Mouse (Mus musculus) testis, adult 2 months (tissue): Measurements from ENCODE around the gene Nos1. TPM values are rescaled to one million over a fixed set of nuclear protein-coding genes. Genes with fewer than 3 reads are reported as not detected.

Experiments
- H3K27ac ChIP-seq: fragments of 200-500 bp; 2 replicates; pipeline ENCODE4 v1.5.1; 2012; ENCODE audit warnings: low read depth, low read length; ENCODE audit not compliant: control insufficient read depth, insufficient read depth
- H3K27me3 ChIP-seq: fragments of 200-500 bp; 2 replicates; pipeline ENCODE4 v1.6.1; 2012; ENCODE audit warnings: mild to moderate bottlenecking, low read length, moderate library complexity; ENCODE audit not compliant: control insufficient read depth, insufficient read depth
- H3K36me3 ChIP-seq: fragments of 200-500 bp; 2 replicates; pipeline ENCODE4 v1.6.1; 2012; ENCODE audit warnings: mild to moderate bottlenecking, low read length; ENCODE audit not compliant: control insufficient read depth, insufficient read depth
- H3K4me1 ChIP-seq: fragments of 200-500 bp; 2 replicates; pipeline ENCODE4 v1.6.1; 2012; ENCODE audit warnings: low read length; ENCODE audit not compliant: control insufficient read depth, insufficient read depth
- H3K4me3 ChIP-seq: fragments of 200-500 bp; 2 replicates; pipeline ENCODE4 v1.5.1; 2012; ENCODE audit warnings: low read depth, mild to moderate bottlenecking, low read length, moderate library complexity, mixed read lengths; ENCODE audit not compliant: control insufficient read depth
- CTCF ChIP-seq: fragments of 200-500 bp; IDR thresholded peaks from 2 replicates; pipeline ENCODE4 v1.5.1; 2012; ENCODE audit warnings: low read depth, mild to moderate bottlenecking, inconsistent platforms, low read length, moderate library complexity; ENCODE audit not compliant: control insufficient read depth, insufficient read depth, insufficient replicate concordance
- POLR2A ChIP-seq: fragments of 200-500 bp; IDR thresholded peaks from 2 replicates; pipeline ENCODE4 v1.6.1; 2012; ENCODE audit warnings: low read depth, mild to moderate bottlenecking, inconsistent platforms, low read length, moderate library complexity; ENCODE audit not compliant: control insufficient read depth
- polyA plus RNA-seq: library from polyadenylated mRNA; depleted of rRNA; stranded (reverse); fragments of >200 nt; gene quantifications from 2 replicates; pipeline ENCODE4 v1.2.3, GENCODE M21; 2012; rRNA removed

The Nos1 gene
- polyA plus RNA-seq, 1 experiment, result 0.94 TPM

DNA sequence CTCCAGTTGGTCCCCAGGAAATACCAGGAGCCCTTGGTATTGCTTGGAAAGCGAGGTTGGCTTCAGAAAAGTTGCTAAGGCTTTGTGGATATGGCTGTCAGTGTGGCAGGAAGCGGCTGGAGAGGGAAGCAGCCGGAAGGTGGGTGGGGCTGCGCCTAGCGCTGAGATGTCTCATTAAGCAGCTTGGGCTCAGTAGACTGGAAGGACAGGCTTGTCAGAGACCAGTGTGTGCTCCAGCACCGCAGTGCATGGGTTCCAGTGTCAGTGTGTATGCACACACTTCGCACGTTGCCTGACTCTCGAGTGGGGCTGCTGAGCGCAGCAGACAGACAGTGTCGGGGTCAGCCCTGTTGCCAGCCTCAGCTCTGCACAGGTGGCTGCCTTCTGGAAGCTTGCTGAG lies 218.8 kb downstream of the Nos1 start:
- Histone ChIP-seq H3K36me3 (no peaks in the 10 kb centered on the region), H3K4me1 (no peaks in the 10 kb centered on the region), H3K27ac (no peak overlapping the region), H3K4me3 (peak overlapping the region; percentile 74), H3K27me3 (no peaks in the 10 kb centered on the region)
- TF ChIP-seq CTCF (no peak), POLR2A (0 out of 2 replicates have a peak, but pooled peaks have one; percentile 10)

DNA sequence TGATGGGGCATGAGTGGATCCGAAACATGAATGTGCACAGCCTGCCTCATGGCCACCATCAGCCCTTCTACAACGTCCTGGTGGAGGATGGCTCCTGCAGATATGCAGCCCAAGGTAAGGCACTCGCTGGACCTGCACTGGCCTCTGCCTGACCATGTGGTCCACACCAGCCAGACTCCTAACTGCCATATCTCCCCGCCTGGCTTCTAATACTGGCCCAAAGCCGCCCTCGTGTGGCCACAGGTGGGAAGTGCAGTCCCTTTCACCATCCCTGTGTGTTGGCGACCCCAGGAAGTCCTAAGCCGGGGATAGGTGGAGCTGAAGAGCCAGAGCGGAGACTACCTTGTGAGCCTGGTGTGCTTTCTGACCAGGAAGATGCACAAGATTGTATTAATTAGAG lies 221.2 kb downstream of the Nos1 start:
- TF ChIP-seq POLR2A (no peak), CTCF (peak; percentile 81; the same call in 1 of the 2 replicates)
- Histone ChIP-seq H3K4me3 (peak overlapping the region; percentile 8; the same call in 1 of the 2 replicates), H3K27ac (no peak overlapping the region), H3K36me3 (no peaks in the 10 kb centered on the region), H3K4me1 (no peaks in the 10 kb centered on the region), H3K27me3 (no peaks in the 10 kb centered on the region)

GRCm38 (mm10) chr5:118004619-118005018 lies 223.8 kb downstream of the Nos1 start:
- Histone ChIP-seq H3K4me1 (no peaks in the 10 kb centered on the region), H3K27me3 (no peaks in the 10 kb centered on the region), H3K36me3 (no peaks in the 10 kb centered on the region), H3K4me3 (no peak overlapping the region), H3K27ac (no peak overlapping the region)
- TF ChIP-seq CTCF, result peak; percentile 84
- no peak for TF ChIP-seq POLR2A

DNA sequence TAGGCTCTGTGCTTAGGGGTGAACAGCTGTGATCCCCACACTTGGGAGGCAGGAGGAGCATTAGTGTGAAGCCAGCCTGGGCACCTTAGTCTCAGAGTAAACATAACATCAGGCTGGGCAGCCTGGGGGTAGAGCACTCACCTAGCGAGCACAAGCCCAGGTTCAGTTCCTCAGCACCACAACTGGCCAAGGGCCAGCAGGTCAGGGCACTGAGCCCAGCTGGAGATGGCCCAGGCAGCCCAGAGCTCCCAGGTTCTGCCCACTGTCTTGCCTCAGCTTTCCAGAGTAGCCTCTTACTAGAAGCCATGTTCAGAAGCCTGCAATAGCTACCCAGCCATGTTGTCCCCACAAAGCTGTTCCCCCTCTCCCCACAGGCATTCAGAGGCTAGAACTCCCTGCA lies 224.9 kb downstream of the Nos1 start:
- Histone ChIP-seq H3K27ac (no peak overlapping the region), H3K4me3 (no peak overlapping the region), H3K27me3 (no peaks in the 10 kb centered on the region), H3K36me3 (no peaks in the 10 kb centered on the region), H3K4me1 (no peaks in the 10 kb centered on the region)
- TF ChIP-seq CTCF, result no peak
- TF ChIP-seq POLR2A, result no peak

DNA sequence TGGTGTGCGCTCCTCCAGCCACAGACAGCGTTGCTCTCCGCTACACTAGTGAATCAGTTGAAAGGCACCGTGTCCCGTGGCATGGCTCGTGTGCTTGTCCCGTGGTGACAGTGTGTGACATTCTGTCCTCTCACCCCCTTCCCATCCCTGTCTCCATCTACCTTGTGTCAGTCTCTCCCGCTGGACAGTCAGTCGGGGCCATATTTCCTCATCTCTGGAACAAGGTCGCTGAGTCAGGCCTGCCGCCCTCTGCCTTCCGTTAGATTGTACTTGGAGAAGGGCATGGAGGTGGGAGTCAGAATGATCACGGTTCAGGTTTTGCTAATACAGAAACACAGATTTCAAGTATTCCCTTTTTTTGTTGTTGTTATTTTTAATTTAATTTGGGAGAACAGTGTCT lies 227.5 kb downstream of the Nos1 start:
- peaks cover 4% of the 10 kb centered on the region for H3K4me1 ChIP-seq
- H3K4me3 ChIP-seq, result no peak overlapping the region
- no peaks in the 10 kb centered on the region for H3K27me3 ChIP-seq
- H3K36me3 ChIP-seq, result no peaks in the 10 kb centered on the region
- no peak overlapping the region for H3K27ac ChIP-seq
- TF ChIP-seq CTCF (no peak), POLR2A (no peak)

Other genes with a start within 250 kb of the Nos1 start
- 40.4 and 51.1 TPM in 2 replicates for gene Fbxo21, start 195.7 kb downstream of the Nos1 start, polyA plus RNA-seq
- 2.7 and 3.3 TPM in 2 replicates for gene Tesc, start 246.7 kb downstream of the Nos1 start, polyA plus RNA-seq